Mouse (Mus musculus): ENCODE data around the gene Mpzl2. TPM values are rescaled to one million over a fixed set of nuclear protein-coding genes. Genes with fewer than 3 reads are reported as not detected.

The Mpzl2 gene
- polyA plus RNA-seq, 1 experiment from 2014 or later: 0.44 TPM

- ATAC-seq (ENCODE audit: low FRiP score): no peak
Measured at GRCm38 (mm10) chr9:45088040-45088439, 48.4 kb downstream of the Mpzl2 start.

GRCm38 (mm10) chr9:45090811-45091210 is 51.2 kb downstream of the Mpzl2 start:
- DNase-seq (ENCODE audit: low spot score) (no peak), ATAC-seq (ENCODE audit: low FRiP score) (no peak)
- Histone ChIP-seq H3K27ac (no peak overlapping the region), H3K36me3 (replicated peaks; ENCODE audit: control insufficient read depth, insufficient read depth) (no peaks in the 10 kb centered on the region), H3K4me1 (replicated peaks; ENCODE audit: control insufficient read depth, insufficient read depth, low read length) (no peaks in the 10 kb centered on the region), H3K27me3 (ENCODE audit: control insufficient read depth, insufficient read depth, low read length) (no peaks in the 10 kb centered on the region; the same call in 1 of the 2 replicates), H3K9me3 (ENCODE audit: control insufficient read depth, low read length) (no peaks in the 10 kb centered on the region), H3K9ac (no peak overlapping the region), H3K4me3 (replicated peaks; ENCODE audit: low read length) (no peak overlapping the region), H3K4me2 (replicated peaks) (no peak overlapping the region)
- 68% methylated on average over 3 of the region's 3 CpGs for WGBS

More at GRCm38 (mm10) chr9:45088040-45088439, 48.4 kb downstream of the Mpzl2 start:
- H3K27me3 ChIP-seq (ENCODE audit: control insufficient read depth, insufficient read depth, low read length): no peaks in the 10 kb centered on the region; the same call in 1 of the 2 replicates
- no peak overlapping the region for H3K4me3 ChIP-seq (replicated peaks; ENCODE audit: low read length)
- H3K9ac ChIP-seq: no peak overlapping the region
- H3K9me3 ChIP-seq (ENCODE audit: control insufficient read depth, low read length): no peaks in the 10 kb centered on the region
- DNase-seq (ENCODE audit: low spot score): no peak
- no peaks in the 10 kb centered on the region for H3K36me3 ChIP-seq (replicated peaks; ENCODE audit: control insufficient read depth, insufficient read depth)
- no peak overlapping the region for H3K27ac ChIP-seq
- no peak overlapping the region for H3K4me2 ChIP-seq (replicated peaks)
- H3K4me1 ChIP-seq (replicated peaks; ENCODE audit: control insufficient read depth, insufficient read depth, low read length): no peaks in the 10 kb centered on the region

GRCm38 (mm10) chr9:45092641-45093040 is 53.0 kb downstream of the Mpzl2 start:
- ATAC-seq (ENCODE audit: low FRiP score): no peak
- no peak overlapping the region for H3K4me2 ChIP-seq (replicated peaks)
- H3K9me3 ChIP-seq (ENCODE audit: control insufficient read depth, low read length): no peaks in the 10 kb centered on the region
- H3K4me3 ChIP-seq (replicated peaks; ENCODE audit: low read length): no peak overlapping the region
- DNase-seq (ENCODE audit: low spot score): no peak
- no peak overlapping the region for H3K9ac ChIP-seq
- H3K4me1 ChIP-seq (replicated peaks; ENCODE audit: control insufficient read depth, insufficient read depth, low read length): no peaks in the 10 kb centered on the region
- no peaks in the 10 kb centered on the region for H3K27me3 ChIP-seq (ENCODE audit: control insufficient read depth, insufficient read depth, low read length)
- 0 out of 2 replicates have a peak overlapping the region, but pooled peaks have one; percentile 32 for H3K27ac ChIP-seq
- no peaks in the 10 kb centered on the region for H3K36me3 ChIP-seq (replicated peaks; ENCODE audit: control insufficient read depth, insufficient read depth)
- WGBS: 74% methylated on average over 4 of the region's 4 CpGs

DNA sequence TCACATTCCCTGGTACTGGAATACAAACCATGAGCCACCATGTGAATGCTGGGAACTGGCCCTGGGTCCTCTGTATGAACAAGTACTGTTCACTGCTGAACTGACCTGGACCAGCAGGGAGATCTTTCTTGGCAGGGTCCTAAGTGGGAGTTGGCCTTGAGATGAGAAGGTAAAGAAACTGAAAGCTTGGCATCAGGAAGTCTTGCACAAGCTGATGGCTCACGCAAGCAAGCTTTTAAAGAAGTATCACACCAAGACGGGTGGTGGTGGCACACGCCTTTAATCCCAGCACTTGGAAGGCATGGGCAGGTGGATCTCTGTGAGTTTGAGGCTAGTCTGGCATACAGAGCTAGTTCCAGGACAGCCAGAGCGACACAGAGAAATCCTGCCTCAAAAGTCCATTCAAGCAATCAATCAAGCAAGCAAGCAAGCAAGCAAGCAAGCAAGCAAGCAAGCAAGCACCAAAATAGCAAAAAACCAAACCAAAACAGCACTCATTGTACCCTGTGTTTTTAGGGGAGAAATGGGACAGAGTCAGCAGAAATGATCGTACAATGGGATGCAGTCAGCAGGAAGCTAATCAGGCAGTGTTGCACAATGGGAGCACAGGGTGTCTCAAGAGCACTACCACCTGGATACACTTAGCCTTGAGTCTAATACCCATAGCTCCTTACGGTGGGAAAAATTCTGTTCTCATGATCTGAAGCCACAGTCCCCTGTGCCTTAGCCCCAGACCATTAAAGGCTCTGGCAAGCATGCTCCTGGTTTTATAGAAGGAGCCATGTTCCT is 55.7 kb downstream of the Mpzl2 start:
- no peaks in the 10 kb centered on the region for H3K4me1 ChIP-seq (replicated peaks; ENCODE audit: control insufficient read depth, insufficient read depth, low read length)
- 85% methylated on average over 6 of the region's 6 CpGs for WGBS
- H3K9ac ChIP-seq: no peak overlapping the region
- H3K4me2 ChIP-seq (replicated peaks): no peak overlapping the region
- no peak for ATAC-seq (ENCODE audit: low FRiP score)
- H3K27ac ChIP-seq: no peak overlapping the region
- no peak for DNase-seq (ENCODE audit: low spot score)
- no peaks in the 10 kb centered on the region for H3K27me3 ChIP-seq (ENCODE audit: control insufficient read depth, insufficient read depth, low read length)
- no peak overlapping the region for H3K4me3 ChIP-seq (replicated peaks; ENCODE audit: low read length)
- no peaks in the 10 kb centered on the region for H3K9me3 ChIP-seq (ENCODE audit: control insufficient read depth, low read length)
- no peaks in the 10 kb centered on the region for H3K36me3 ChIP-seq (replicated peaks; ENCODE audit: control insufficient read depth, insufficient read depth)

DNA sequence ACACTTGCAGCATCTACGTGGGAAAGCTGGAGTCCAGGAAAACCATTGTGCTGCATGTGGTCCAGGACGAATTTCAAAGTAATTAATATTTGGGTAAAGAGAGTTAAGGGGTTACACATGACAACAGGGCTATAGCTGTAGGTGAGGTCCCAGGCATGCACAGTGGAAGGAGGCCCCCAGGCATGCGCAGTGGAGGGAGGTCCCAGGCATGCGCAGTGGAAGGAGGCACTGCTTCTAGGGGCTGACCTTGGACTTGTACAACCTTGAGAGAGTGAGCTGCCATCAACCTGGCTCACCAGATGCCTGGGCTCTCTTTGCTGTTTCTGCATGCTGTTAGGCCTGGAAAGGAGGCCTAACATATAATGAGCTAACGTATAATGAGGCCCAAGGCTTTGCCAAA is 58.3 kb downstream of the Mpzl2 start:
- no peaks in the 10 kb centered on the region for H3K36me3 ChIP-seq (replicated peaks; ENCODE audit: control insufficient read depth, insufficient read depth)
- DNase-seq (ENCODE audit: low spot score): no peak
- H3K4me1 ChIP-seq (replicated peaks; ENCODE audit: control insufficient read depth, insufficient read depth, low read length): no peaks in the 10 kb centered on the region
- 85% methylated on average over 5 of the region's 5 CpGs for WGBS
- H3K4me2 ChIP-seq (replicated peaks): no peak overlapping the region
- no peak overlapping the region for H3K27ac ChIP-seq
- H3K9ac ChIP-seq: no peak overlapping the region
- H3K9me3 ChIP-seq (ENCODE audit: control insufficient read depth, low read length): no peaks in the 10 kb centered on the region
- ATAC-seq (ENCODE audit: low FRiP score): no peak
- H3K27me3 ChIP-seq (ENCODE audit: control insufficient read depth, insufficient read depth, low read length): no peaks in the 10 kb centered on the region
- no peak overlapping the region for H3K4me3 ChIP-seq (replicated peaks; ENCODE audit: low read length)

GRCm38 (mm10) chr9:45098426-45098825 is 58.8 kb downstream of the Mpzl2 start:
- Histone ChIP-seq H3K27ac (no peak overlapping the region), H3K4me3 (replicated peaks; ENCODE audit: low read length) (no peak overlapping the region), H3K4me1 (replicated peaks; ENCODE audit: control insufficient read depth, insufficient read depth, low read length) (no peaks in the 10 kb centered on the region), H3K9me3 (ENCODE audit: control insufficient read depth, low read length) (no peaks in the 10 kb centered on the region), H3K4me2 (replicated peaks) (no peak overlapping the region), H3K9ac (no peak overlapping the region), H3K27me3 (ENCODE audit: control insufficient read depth, insufficient read depth, low read length) (no peaks in the 10 kb centered on the region), H3K36me3 (replicated peaks; ENCODE audit: control insufficient read depth, insufficient read depth) (no peaks in the 10 kb centered on the region)
- WGBS: 59% methylated on average over 3 of the region's 3 CpGs
- ATAC-seq (ENCODE audit: low FRiP score) (no peak), DNase-seq (ENCODE audit: low spot score) (no peak)

- no peak overlapping the region for H3K4me2 ChIP-seq (replicated peaks)
- H3K9me3 ChIP-seq (ENCODE audit: control insufficient read depth, low read length): no peaks in the 10 kb centered on the region
- DNase-seq (ENCODE audit: low spot score) (no peak), ATAC-seq (ENCODE audit: low FRiP score) (no peak)
- no peaks in the 10 kb centered on the region for H3K27me3 ChIP-seq (ENCODE audit: control insufficient read depth, insufficient read depth, low read length)
- H3K4me1 ChIP-seq (replicated peaks; ENCODE audit: control insufficient read depth, insufficient read depth, low read length): no peaks in the 10 kb centered on the region
- no peaks in the 10 kb centered on the region for H3K36me3 ChIP-seq (replicated peaks; ENCODE audit: control insufficient read depth, insufficient read depth)
- WGBS: 86% methylated on average over 1 of the region's 1 CpGs
- H3K9ac ChIP-seq: no peak overlapping the region
- no peak overlapping the region for H3K27ac ChIP-seq
- no peak overlapping the region for H3K4me3 ChIP-seq (replicated peaks; ENCODE audit: low read length)
Measured at GRCm38 (mm10) chr9:45102528-45102927, 62.9 kb downstream of the Mpzl2 start.

- Histone ChIP-seq H3K27me3 (ENCODE audit: control insufficient read depth, insufficient read depth, low read length) (no peaks in the 10 kb centered on the region), H3K4me2 (replicated peaks) (no peak overlapping the region), H3K27ac (no peak overlapping the region), H3K4me3 (replicated peaks; ENCODE audit: low read length) (no peak overlapping the region), H3K9ac (no peak overlapping the region), H3K9me3 (ENCODE audit: control insufficient read depth, low read length) (no peaks in the 10 kb centered on the region), H3K36me3 (replicated peaks; ENCODE audit: control insufficient read depth, insufficient read depth) (no peaks in the 10 kb centered on the region), H3K4me1 (replicated peaks; ENCODE audit: control insufficient read depth, insufficient read depth, low read length) (no peaks in the 10 kb centered on the region)
- WGBS: 76% methylated on average over 11 of the region's 11 CpGs
- DNase-seq (ENCODE audit: low spot score) (no peak), ATAC-seq (ENCODE audit: low FRiP score) (no peak)
Measured at GRCm38 (mm10) chr9:45103211-45103979, 63.8 kb downstream of the Mpzl2 start.
